Mouse (Mus musculus): ENCODE measurements around the gene Gm28038. TPM values are rescaled to one million over a fixed set of nuclear protein-coding genes. Genes with fewer than 3 reads are reported as not detected.

Gene Gm28038
- polyA plus RNA-seq, 1 experiment from 2014 or later = not detected

DNA sequence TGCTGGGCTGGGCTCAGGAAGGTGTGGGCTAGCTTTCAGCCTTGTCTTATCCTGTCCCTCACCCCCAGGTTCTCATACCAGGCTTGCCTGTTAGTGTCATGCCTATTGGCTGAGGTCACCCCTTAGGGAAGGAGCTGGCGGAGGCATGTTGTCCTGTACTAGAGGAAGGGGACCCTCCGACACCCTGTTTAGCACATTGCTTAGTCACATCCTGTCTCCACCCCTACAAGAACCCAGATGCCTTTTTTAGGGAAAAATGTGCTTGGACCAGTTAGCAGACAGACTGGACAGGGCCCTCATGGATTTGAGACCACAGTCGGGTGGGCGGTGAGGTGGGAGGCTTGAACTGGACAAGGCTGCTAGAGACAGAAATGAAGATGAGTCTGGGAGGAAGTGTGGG, 22.2 kb upstream of the Gm28038 start:
- H3K4me2 ChIP-seq (ENCODE audit: low read depth, low read length) = no peak overlapping the region
- no peaks in the 10 kb centered on the region for H3K27me3 ChIP-seq (ENCODE audit: control insufficient read depth, insufficient read depth, low read length)
- no peaks in the 10 kb centered on the region for H3K4me1 ChIP-seq (ENCODE audit: control insufficient read depth, insufficient read depth, low read length)
- no peak overlapping the region for H3K4me3 ChIP-seq (ENCODE audit: low read depth, low read length)
- H3K27ac ChIP-seq (replicated peaks; ENCODE audit: low read depth, low read length) = peak overlapping the region; percentile 13; the same call in 1 of the 2 replicates
- H3K9me3 ChIP-seq (replicated peaks; ENCODE audit: control insufficient read depth, low read length) = no peaks in the 10 kb centered on the region
- DNase-seq (ENCODE audit: low spot score) (no peak), ATAC-seq (replicated peaks; ENCODE audit: insufficient number of reproducible peaks, low FRiP score, low TSS enrichment, low read depth) (0 out of 2 replicates have a peak, but pooled peaks have one; percentile 26)
- WGBS = 84% methylated on average over 4 of the region's 4 CpGs
- no peak overlapping the region for H3K9ac ChIP-seq (replicated peaks; ENCODE audit: low read length)
- peaks cover 15% of the 10 kb centered on the region for H3K36me3 ChIP-seq (replicated peaks; ENCODE audit: control insufficient read depth, insufficient read depth, low read depth, low read length)

DNA sequence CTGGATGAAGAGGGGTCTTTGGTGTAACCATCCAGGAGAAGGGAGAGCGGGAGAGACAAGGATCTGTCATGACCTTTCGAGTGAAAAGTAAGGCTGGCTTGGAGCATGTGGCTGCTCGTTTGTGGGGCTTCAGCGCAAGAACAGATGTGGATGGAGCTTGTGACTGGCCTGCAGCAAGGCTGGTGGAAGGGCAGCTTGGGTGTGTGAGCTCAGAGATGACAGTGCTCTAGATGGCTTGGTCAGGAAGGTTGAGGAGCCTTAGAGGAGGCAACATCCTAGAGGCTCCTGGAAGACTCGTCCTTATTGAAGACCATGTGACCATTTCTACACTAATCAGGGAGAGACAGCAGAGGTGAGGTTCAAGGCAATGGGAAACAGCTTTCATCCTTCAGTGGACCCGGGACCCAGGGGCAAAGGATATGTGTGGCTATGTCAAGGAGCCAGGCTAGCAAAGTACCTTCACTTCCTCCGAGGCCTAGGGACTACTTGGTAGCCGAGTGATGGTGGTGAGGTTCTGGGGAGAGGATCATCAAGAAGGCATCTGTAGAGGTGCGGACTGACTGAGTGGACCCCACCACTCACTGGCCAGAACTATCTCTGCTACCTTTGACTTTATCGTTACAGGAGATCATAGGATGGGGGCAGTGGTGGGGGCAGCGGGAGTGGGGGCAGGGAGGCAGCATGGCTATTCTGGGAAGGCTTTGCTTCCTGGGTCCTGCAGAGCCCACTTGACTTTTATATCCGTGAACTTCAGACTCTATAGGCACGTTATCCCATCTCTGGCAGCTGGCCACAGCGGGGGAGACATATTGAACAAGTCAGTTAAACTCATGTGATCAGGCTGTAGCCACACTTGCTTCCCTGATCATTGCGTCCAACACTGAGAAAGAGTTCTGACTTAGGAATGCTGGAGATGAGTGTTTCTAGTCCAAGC, 21.4 kb upstream of the Gm28038 start:
- no peak overlapping the region for H3K4me2 ChIP-seq (ENCODE audit: low read depth, low read length)
- H3K9ac ChIP-seq (replicated peaks; ENCODE audit: low read length) = no peak overlapping the region
- H3K4me1 ChIP-seq (ENCODE audit: control insufficient read depth, insufficient read depth, low read length) = no peaks in the 10 kb centered on the region
- peaks cover 15% of the 10 kb centered on the region for H3K36me3 ChIP-seq (replicated peaks; ENCODE audit: control insufficient read depth, insufficient read depth, low read depth, low read length)
- no peak overlapping the region for H3K4me3 ChIP-seq (ENCODE audit: low read depth, low read length)
- ATAC-seq (replicated peaks; ENCODE audit: insufficient number of reproducible peaks, low FRiP score, low TSS enrichment, low read depth) = no peak
- no peaks in the 10 kb centered on the region for H3K27me3 ChIP-seq (ENCODE audit: control insufficient read depth, insufficient read depth, low read length)
- no peak for DNase-seq (ENCODE audit: low spot score)
- WGBS = 94% methylated on average over 15 of the region's 15 CpGs
- H3K27ac ChIP-seq (replicated peaks; ENCODE audit: low read depth, low read length) = peak overlapping the region; percentile 13; the same call in 1 of the 2 replicates
- H3K9me3 ChIP-seq (replicated peaks; ENCODE audit: control insufficient read depth, low read length) = no peaks in the 10 kb centered on the region

DNA sequence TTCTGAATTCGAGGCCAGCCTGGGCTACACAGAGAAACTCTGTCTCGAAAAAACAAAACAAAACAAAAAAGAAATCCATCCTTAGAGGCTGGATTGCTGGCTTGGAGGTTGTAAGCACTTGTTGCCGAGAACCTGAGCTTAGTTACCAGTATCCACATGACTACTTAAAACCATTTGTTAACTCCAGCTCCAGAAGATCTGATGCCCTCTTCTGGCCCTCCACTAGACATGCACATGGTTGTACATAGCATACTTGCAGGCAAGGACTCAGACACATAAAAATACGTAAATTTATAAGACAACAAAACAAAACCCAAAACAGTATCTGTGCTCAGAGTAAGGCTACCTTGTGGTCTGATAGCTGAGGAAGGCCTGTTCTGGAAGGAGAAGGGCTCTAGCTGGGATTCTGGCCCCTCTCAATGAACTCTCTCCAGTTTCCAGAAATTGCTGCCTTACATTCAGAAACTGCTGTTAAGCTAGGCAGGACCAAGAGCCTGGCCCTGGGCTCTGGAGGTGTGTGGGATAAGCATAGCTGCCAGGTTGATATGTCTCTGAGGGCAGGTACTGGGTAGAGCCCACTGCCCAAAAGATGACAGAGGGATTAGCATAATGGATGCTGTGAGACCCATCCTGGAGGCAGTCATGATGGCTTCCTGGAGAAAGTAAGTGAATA, 19.6 kb upstream of the Gm28038 start:
- WGBS = 93% methylated on average over 4 of the region's 4 CpGs
- no peak overlapping the region for H3K4me3 ChIP-seq (ENCODE audit: low read depth, low read length)
- no peak overlapping the region for H3K9ac ChIP-seq (replicated peaks; ENCODE audit: low read length)
- no peak for ATAC-seq (replicated peaks; ENCODE audit: insufficient number of reproducible peaks, low FRiP score, low TSS enrichment, low read depth)
- no peak overlapping the region for H3K4me2 ChIP-seq (ENCODE audit: low read depth, low read length)
- H3K4me1 ChIP-seq (ENCODE audit: control insufficient read depth, insufficient read depth, low read length) = peaks cover 4% of the 10 kb centered on the region; the same call in 1 of the 2 replicates
- no peaks in the 10 kb centered on the region for H3K9me3 ChIP-seq (replicated peaks; ENCODE audit: control insufficient read depth, low read length)
- H3K27ac ChIP-seq (replicated peaks; ENCODE audit: low read depth, low read length) = no peak overlapping the region
- no peak for DNase-seq (ENCODE audit: low spot score)
- H3K36me3 ChIP-seq (replicated peaks; ENCODE audit: control insufficient read depth, insufficient read depth, low read depth, low read length) = peaks cover 14% of the 10 kb centered on the region
- H3K27me3 ChIP-seq (ENCODE audit: control insufficient read depth, insufficient read depth, low read length) = no peaks in the 10 kb centered on the region

DNA sequence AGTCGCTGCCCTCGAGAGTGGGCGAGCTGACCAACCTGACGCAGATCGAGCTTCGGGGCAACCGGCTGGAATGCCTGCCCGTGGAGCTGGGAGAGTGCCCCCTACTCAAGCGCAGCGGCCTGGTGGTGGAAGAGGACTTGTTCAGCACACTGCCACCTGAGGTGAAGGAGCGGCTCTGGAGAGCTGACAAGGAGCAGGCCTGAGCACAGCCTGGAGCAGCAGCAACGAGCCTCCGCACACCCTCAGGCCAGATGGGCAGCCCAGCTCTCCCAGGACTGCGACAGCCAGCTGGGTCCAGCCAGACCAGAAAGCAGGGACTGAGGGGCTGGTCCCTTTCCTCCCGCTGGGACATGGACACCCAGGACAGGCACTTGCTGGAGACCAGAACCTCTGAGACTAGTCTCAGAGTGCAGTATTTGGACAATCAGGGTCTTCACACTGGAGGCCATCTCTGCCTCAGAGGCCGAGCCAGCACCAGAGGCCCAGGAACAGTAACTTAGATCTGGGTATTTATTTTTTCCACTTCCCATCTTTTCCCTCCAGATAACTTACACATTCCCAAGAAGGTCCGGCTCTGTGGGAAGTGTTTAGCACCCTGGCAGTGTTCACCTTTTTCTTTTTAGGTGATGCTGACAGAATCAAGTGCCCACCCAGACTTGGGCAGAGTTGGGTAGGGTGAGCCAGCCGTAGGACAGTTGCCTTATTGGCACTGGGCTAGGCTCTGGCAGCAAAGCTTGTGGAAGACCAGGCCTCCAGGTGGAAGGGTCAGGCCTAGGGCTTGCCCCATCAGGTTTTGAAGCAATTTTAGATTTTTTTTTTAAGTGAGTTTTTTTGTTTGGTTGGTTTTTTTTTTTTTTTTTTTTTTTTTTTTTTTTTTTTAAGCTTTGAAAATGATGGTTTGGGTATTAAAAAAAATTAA, 18.7 kb upstream of the Gm28038 start:
- no peak overlapping the region for H3K9ac ChIP-seq (replicated peaks; ENCODE audit: low read length)
- H3K27ac ChIP-seq (replicated peaks; ENCODE audit: low read depth, low read length) = no peak overlapping the region
- 89% methylated on average over 18 of the region's 18 CpGs for WGBS
- no peak overlapping the region for H3K4me2 ChIP-seq (ENCODE audit: low read depth, low read length)
- ATAC-seq (replicated peaks; ENCODE audit: insufficient number of reproducible peaks, low FRiP score, low TSS enrichment, low read depth) = no peak
- no peak for DNase-seq (ENCODE audit: low spot score)
- peaks cover 5% of the 10 kb centered on the region for H3K36me3 ChIP-seq (replicated peaks; ENCODE audit: control insufficient read depth, insufficient read depth, low read depth, low read length)
- H3K4me1 ChIP-seq (ENCODE audit: control insufficient read depth, insufficient read depth, low read length) = peaks cover 4% of the 10 kb centered on the region; the same call in 1 of the 2 replicates
- H3K4me3 ChIP-seq (ENCODE audit: low read depth, low read length) = no peak overlapping the region
- no peaks in the 10 kb centered on the region for H3K9me3 ChIP-seq (replicated peaks; ENCODE audit: control insufficient read depth, low read length)
- no peaks in the 10 kb centered on the region for H3K27me3 ChIP-seq (ENCODE audit: control insufficient read depth, insufficient read depth, low read length)

DNA sequence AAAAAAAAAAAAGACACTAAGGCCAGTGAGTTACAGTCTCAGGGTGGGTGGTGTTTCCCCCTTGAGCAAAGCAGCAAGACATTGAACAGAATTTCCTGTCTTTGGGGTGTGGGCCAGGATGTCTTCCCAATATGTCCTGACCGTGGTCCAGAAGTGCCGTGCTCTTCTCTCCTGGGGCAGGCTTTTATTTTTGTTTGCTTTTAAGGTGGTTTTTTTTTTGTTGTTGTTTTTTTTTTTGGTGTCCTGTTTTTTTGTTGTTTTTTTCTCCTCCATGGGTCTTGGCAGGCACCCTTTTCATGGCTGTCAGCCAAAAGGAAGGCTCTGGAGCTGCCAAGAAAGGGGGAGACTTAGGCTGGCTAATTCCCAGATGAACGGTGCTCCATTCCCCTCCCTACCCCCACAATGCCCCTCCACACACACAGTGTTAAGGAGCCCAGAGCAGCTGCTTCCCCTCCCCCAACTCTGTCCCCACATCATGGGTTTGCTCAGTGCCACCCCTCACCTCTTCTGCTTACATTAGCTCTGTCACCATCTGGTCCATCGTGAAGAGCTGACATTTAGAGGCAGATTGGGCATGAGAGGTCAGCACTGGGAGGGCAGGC, 17.9 kb upstream of the Gm28038 start:
- peaks cover 4% of the 10 kb centered on the region; the same call in 1 of the 2 replicates for H3K4me1 ChIP-seq (ENCODE audit: control insufficient read depth, insufficient read depth, low read length)
- H3K9ac ChIP-seq (replicated peaks; ENCODE audit: low read length) = no peak overlapping the region
- H3K36me3 ChIP-seq (replicated peaks; ENCODE audit: control insufficient read depth, insufficient read depth, low read depth, low read length) = peaks cover 2% of the 10 kb centered on the region
- ATAC-seq (replicated peaks; ENCODE audit: insufficient number of reproducible peaks, low FRiP score, low TSS enrichment, low read depth) (no peak), DNase-seq (ENCODE audit: low spot score) (no peak)
- no peaks in the 10 kb centered on the region for H3K9me3 ChIP-seq (replicated peaks; ENCODE audit: control insufficient read depth, low read length)
- H3K4me2 ChIP-seq (ENCODE audit: low read depth, low read length) = no peak overlapping the region
- no peak overlapping the region for H3K27ac ChIP-seq (replicated peaks; ENCODE audit: low read depth, low read length)
- no peaks in the 10 kb centered on the region for H3K27me3 ChIP-seq (ENCODE audit: control insufficient read depth, insufficient read depth, low read length)
- WGBS = 77% methylated on average over 4 of the region's 4 CpGs
- H3K4me3 ChIP-seq (ENCODE audit: low read depth, low read length) = no peak overlapping the region

DNA sequence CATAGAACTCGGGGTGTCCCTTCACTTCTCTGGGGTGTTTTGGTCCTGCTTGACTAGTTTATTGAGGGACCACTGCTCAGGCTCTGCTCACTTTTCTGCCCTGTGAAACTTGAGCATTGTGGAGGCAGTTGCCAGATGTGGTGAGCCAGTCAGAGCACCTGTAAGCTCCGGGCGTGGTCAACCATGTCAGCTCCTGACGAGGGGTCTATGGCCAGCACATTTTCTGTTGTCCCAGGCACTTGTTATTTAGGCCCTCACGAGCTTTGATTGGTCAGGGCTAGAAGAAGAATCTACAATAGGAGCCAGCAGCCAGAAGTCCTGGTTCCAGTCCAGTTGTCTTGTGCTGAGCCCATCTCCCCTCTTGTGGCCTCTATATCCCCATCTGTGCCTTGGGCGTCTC, 17.0 kb upstream of the Gm28038 start:
- Histone ChIP-seq H3K9me3 (replicated peaks; ENCODE audit: control insufficient read depth, low read length) (no peaks in the 10 kb centered on the region), H3K4me3 (ENCODE audit: low read depth, low read length) (no peak overlapping the region), H3K4me1 (ENCODE audit: control insufficient read depth, insufficient read depth, low read length) (peaks cover 4% of the 10 kb centered on the region; the same call in 1 of the 2 replicates), H3K27me3 (ENCODE audit: control insufficient read depth, insufficient read depth, low read length) (no peaks in the 10 kb centered on the region), H3K4me2 (ENCODE audit: low read depth, low read length) (no peak overlapping the region), H3K9ac (replicated peaks; ENCODE audit: low read length) (no peak overlapping the region), H3K27ac (replicated peaks; ENCODE audit: low read depth, low read length) (no peak overlapping the region), H3K36me3 (replicated peaks; ENCODE audit: control insufficient read depth, insufficient read depth, low read depth, low read length) (peaks cover 2% of the 10 kb centered on the region; the same call in 1 of the 2 replicates)
- ATAC-seq (replicated peaks; ENCODE audit: insufficient number of reproducible peaks, low FRiP score, low TSS enrichment, low read depth) (no peak), DNase-seq (ENCODE audit: low spot score) (no peak)
- 88% methylated on average over 6 of the region's 6 CpGs for WGBS
